Mouse (Mus musculus): ENCODE measurements at regions not wholly inside any gene's neighbourhood (a gene's known extent, or its start where the extent isn't known, plus 50 kb on each side); places are given as distances from the start of the nearest gene placed in this dataset.

- peak; percentile 26 for DNase-seq (ENCODE audit: low read depth, low spot score)
- Histone ChIP-seq H3K9me3 (ENCODE audit: control insufficient read depth, insufficient read depth, low read depth, low read length) (no peaks in the 10 kb centered on the region), H3K4me3 (ENCODE audit: insufficient read depth in 1 of 2, low read depth in 1 of 2, low read length in 2 of 2, poor library complexity in 1 of 2, severe bottlenecking in 1 of 2) (no peak overlapping the region), H3K4me1 (ENCODE audit: control insufficient read depth in 2 of 2, insufficient read depth in 2 of 2, low read length in 2 of 2, poor library complexity in 1 of 2) (peaks cover 0 to 5% of the 10 kb centered on the region in 2 experiments; a peak in 1 of 4 replicates), H3K36me3 (ENCODE audit: control insufficient read depth, insufficient read depth, low read length, poor library complexity, severe bottlenecking) (no peaks in the 10 kb centered on the region), H3K27ac (ENCODE audit: insufficient read depth, low read depth, low read length, poor library complexity, severe bottlenecking) (no peak overlapping the region), H3K9ac (ENCODE audit: insufficient read depth, low read depth, low read length, poor library complexity, severe bottlenecking) (no peak overlapping the region)
- TF ChIP-seq HCFC1 (IDR thresholded peaks at IDR 0.05; ENCODE audit: borderline replicate concordance, insufficient read depth, low read length) = no peak
- no peak for TF ChIP-seq ZC3H11A (IDR thresholded peaks at IDR 0.05; ENCODE audit: borderline replicate concordance, low read depth, low read length)
- no peak for TF ChIP-seq CHD2 (IDR thresholded peaks at IDR 0.05; ENCODE audit: low read depth, low read length)
- peak; percentile 61; the same call in 1 of the 2 replicates for TF ChIP-seq ZNF384 (IDR thresholded peaks at IDR 0.05; ENCODE audit: low read depth, low read length)
- in situ Hi-C loops (cut with MboI; ENCODE audit: low sequenced_read_pairs in 2 of 2, unreplicated experiment in 2 of 2) = no loop called here
Measured at GRCm38 (mm10) chr2:57832565-57833355, 164.9 kb upstream of the Galnt5 start.

- in situ Hi-C loops (cut with MboI; ENCODE audit: low sequenced_read_pairs in 2 of 2, unreplicated experiment in 2 of 2) = no loop called here
- no peaks in the 10 kb centered on the region for H3K4me1 ChIP-seq (ENCODE audit: control insufficient read depth in 2 of 2, insufficient read depth in 2 of 2, low read length in 2 of 2, poor library complexity in 1 of 2)
- H3K4me3 ChIP-seq (ENCODE audit: insufficient read depth in 1 of 2, low read depth in 1 of 2, low read length in 2 of 2, poor library complexity in 1 of 2, severe bottlenecking in 1 of 2) = no peak overlapping the region
- no peak for DNase-seq (ENCODE audit: low read depth, low spot score)
- TF ChIP-seq HCFC1 (IDR thresholded peaks at IDR 0.05; ENCODE audit: borderline replicate concordance, insufficient read depth, low read length) = no peak
- TF ChIP-seq CHD2 (IDR thresholded peaks at IDR 0.05; ENCODE audit: low read depth, low read length) = no peak
- no peak for TF ChIP-seq ZNF384 (IDR thresholded peaks at IDR 0.05; ENCODE audit: low read depth, low read length)
- TF ChIP-seq ZC3H11A (IDR thresholded peaks at IDR 0.05; ENCODE audit: borderline replicate concordance, low read depth, low read length) = no peak
- no peak for TF ChIP-seq MAFK (IDR thresholded peaks at IDR 0.05; ENCODE audit: insufficient read depth, low read depth, low read length)
- no peaks in the 10 kb centered on the region for H3K36me3 ChIP-seq (ENCODE audit: control insufficient read depth, insufficient read depth, low read length, poor library complexity, severe bottlenecking)
- H3K9me3 ChIP-seq (ENCODE audit: control insufficient read depth, insufficient read depth, low read depth, low read length) = no peaks in the 10 kb centered on the region
- H3K9ac ChIP-seq (ENCODE audit: insufficient read depth, low read depth, low read length, poor library complexity, severe bottlenecking) = no peak overlapping the region
- H3K27ac ChIP-seq (ENCODE audit: insufficient read depth, low read depth, low read length, poor library complexity, severe bottlenecking) = no peak overlapping the region
Measured at GRCm38 (mm10) chr2:57845135-57845534, 152.5 kb upstream of the Galnt5 start.

GRCm38 (mm10) chr2:57847707-57848106 is 150.0 kb upstream of the Galnt5 start:
- no peak overlapping the region for H3K4me3 ChIP-seq (ENCODE audit: insufficient read depth in 1 of 2, low read depth in 1 of 2, low read length in 2 of 2, poor library complexity in 1 of 2, severe bottlenecking in 1 of 2)

GRCm38 (mm10) chr2:57849338-57850057 is 148.2 kb upstream of the Galnt5 start:
- Histone ChIP-seq H3K9ac (ENCODE audit: insufficient read depth, low read depth, low read length, poor library complexity, severe bottlenecking) (no peak overlapping the region), H3K4me3 (ENCODE audit: insufficient read depth in 1 of 2, low read depth in 1 of 2, low read length in 2 of 2, poor library complexity in 1 of 2, severe bottlenecking in 1 of 2) (no peak overlapping the region), H3K4me1 (ENCODE audit: control insufficient read depth in 2 of 2, insufficient read depth in 2 of 2, low read length in 2 of 2, poor library complexity in 1 of 2) (no peaks in the 10 kb centered on the region), H3K27ac (ENCODE audit: insufficient read depth, low read depth, low read length, poor library complexity, severe bottlenecking) (no peak overlapping the region), H3K9me3 (ENCODE audit: control insufficient read depth, insufficient read depth, low read depth, low read length) (no peaks in the 10 kb centered on the region), H3K36me3 (ENCODE audit: control insufficient read depth, insufficient read depth, low read length, poor library complexity, severe bottlenecking) (no peaks in the 10 kb centered on the region)
- DNase-seq (ENCODE audit: low read depth, low spot score) = no peak
- in situ Hi-C loops (cut with MboI; ENCODE audit: low sequenced_read_pairs in 2 of 2, unreplicated experiment in 2 of 2) = no loop called here
- TF ChIP-seq CHD2 (IDR thresholded peaks at IDR 0.05; ENCODE audit: low read depth, low read length) (no peak), HCFC1 (IDR thresholded peaks at IDR 0.05; ENCODE audit: borderline replicate concordance, insufficient read depth, low read length) (no peak), ZC3H11A (IDR thresholded peaks at IDR 0.05; ENCODE audit: borderline replicate concordance, low read depth, low read length) (no peak), MAFK (IDR thresholded peaks at IDR 0.05; ENCODE audit: insufficient read depth, low read depth, low read length) (no peak), ZNF384 (IDR thresholded peaks at IDR 0.05; ENCODE audit: low read depth, low read length) (no peak)

More at GRCm38 (mm10) chr2:57847707-57848106, 150.0 kb upstream of the Galnt5 start:
- no peaks in the 10 kb centered on the region for H3K4me1 ChIP-seq (ENCODE audit: control insufficient read depth in 2 of 2, insufficient read depth in 2 of 2, low read length in 2 of 2, poor library complexity in 1 of 2)
- DNase-seq (ENCODE audit: low read depth, low spot score) = no peak
- H3K36me3 ChIP-seq (ENCODE audit: control insufficient read depth, insufficient read depth, low read length, poor library complexity, severe bottlenecking) = no peaks in the 10 kb centered on the region
- TF ChIP-seq HCFC1 (IDR thresholded peaks at IDR 0.05; ENCODE audit: borderline replicate concordance, insufficient read depth, low read length) (no peak), ZNF384 (IDR thresholded peaks at IDR 0.05; ENCODE audit: low read depth, low read length) (no peak), MAFK (IDR thresholded peaks at IDR 0.05; ENCODE audit: insufficient read depth, low read depth, low read length) (no peak), CHD2 (IDR thresholded peaks at IDR 0.05; ENCODE audit: low read depth, low read length) (no peak), ZC3H11A (IDR thresholded peaks at IDR 0.05; ENCODE audit: borderline replicate concordance, low read depth, low read length) (no peak)
- no peaks in the 10 kb centered on the region for H3K9me3 ChIP-seq (ENCODE audit: control insufficient read depth, insufficient read depth, low read depth, low read length)
- in situ Hi-C loops (cut with MboI; ENCODE audit: low sequenced_read_pairs in 2 of 2, unreplicated experiment in 2 of 2) = no loop called here
- no peak overlapping the region for H3K27ac ChIP-seq (ENCODE audit: insufficient read depth, low read depth, low read length, poor library complexity, severe bottlenecking)
- H3K9ac ChIP-seq (ENCODE audit: insufficient read depth, low read depth, low read length, poor library complexity, severe bottlenecking) = no peak overlapping the region

Data from ES-E14 (cell line).